Mouse (Mus musculus) limb, embryonic 14.5 days (tissue): Measurements from ENCODE around the gene Tox2. TPM values are rescaled to one million over a fixed set of nuclear protein-coding genes. Genes with fewer than 3 reads are reported as not detected.

ENCODE experiments used
- ATAC-seq: fragments of 200-750 bp; cut with Nextera tagmentation; 2 replicates; pipeline ENCODE4 v1.8.0; 2017; ENCODE audit warnings: low read depth, moderate number of reproducible peaks, moderate TSS enrichment; ENCODE audit not compliant: low FRiP score
- DNase-seq: peaks from one replicate; pipeline ENCODE4 v3.0.0-alpha.2; 2015; ENCODE audit warnings: low spot score
- H3K27ac ChIP-seq: fragments of 300-500 bp; sonication (generic); replicated peaks from 2 replicates; pipeline ENCODE4 v1.5.1; 2014; ENCODE audit warnings: low read depth, mild to moderate bottlenecking, low read length, moderate library complexity, mixed read lengths
- H3K27me3 ChIP-seq: fragments of 300-500 bp; sonication (generic); 2 replicates; pipeline ENCODE4 v1.6.1; 2014; ENCODE audit warnings: low read length, mixed read lengths; ENCODE audit not compliant: control insufficient read depth, insufficient read depth
- H3K36me3 ChIP-seq: fragments of 300-500 bp; sonication (generic); 2 replicates; pipeline ENCODE4 v1.6.1; 2014; ENCODE audit warnings: mild to moderate bottlenecking, low read length, moderate library complexity, mixed read lengths; ENCODE audit not compliant: control insufficient read depth, insufficient read depth
- H3K4me1 ChIP-seq: fragments of 300-500 bp; sonication (generic); 2 replicates; pipeline ENCODE4 v1.6.1; 2014; ENCODE audit warnings: antibody characterized with exemption, low read length, mixed read lengths; ENCODE audit not compliant: control insufficient read depth, insufficient read depth
- H3K4me2 ChIP-seq: fragments of 300-500 bp; sonication (generic); replicated peaks from 2 replicates; pipeline ENCODE4 v1.6.1; 2014; ENCODE audit warnings: low read depth, mild to moderate bottlenecking, low read length, moderate library complexity; ENCODE audit not compliant: severe bottlenecking
- H3K4me3 ChIP-seq: fragments of 300-500 bp; sonication (generic); replicated peaks from 2 replicates; pipeline ENCODE4 v1.5.1; 2014; ENCODE audit warnings: low read length
- H3K9ac ChIP-seq: fragments of 300-500 bp; sonication (generic); 2 replicates; pipeline ENCODE4 v1.6.1; 2014; ENCODE audit warnings: mild to moderate bottlenecking, low read depth, low read length, moderate library complexity; ENCODE audit not compliant: severe bottlenecking
- H3K9me3 ChIP-seq: fragments of 300-500 bp; sonication (generic); 2 replicates; pipeline ENCODE4 v1.6.1; 2016; ENCODE audit warnings: low read length; ENCODE audit not compliant: control insufficient read depth
- POLR2A ChIP-seq: fragments of 200-500 bp; IDR thresholded peaks from 2 replicates; pipeline ENCODE4 v1.8.0; 2012; ENCODE audit warnings: inconsistent platforms, mild to moderate bottlenecking, moderate library complexity, borderline replicate concordance; ENCODE audit not compliant: insufficient read depth, insufficient read length; ENCODE audit errors: extremely low read depth
- WGBS: fragments of 180-500 bp; shearing (Covaris S2); extraction: QIAGEN DNeasy Blood & Tissue Kit; methylation state at CpG from one replicate; pipeline ENCODE4 v1.1.7; 2014; 5-methylcytosine and 5-hydroxymethylcytosine counted together
- polyA plus RNA-seq, 2 experiments: library from polyadenylated mRNA; depleted of rRNA in 1 of 2; stranded (reverse) in 1 of 2; unstranded in 1 of 2; fragments of >200 nt; fragmentation: Nextera tagmentation in 1 of 2; extraction: Ambion mirVana in 1 of 2; gene quantifications; 2 replicates each; pipeline versions ENCODE4 v1.2.1 to v1.2.3; 2012 to 2014

Tox2 gene
- polyA plus RNA-seq, 2 experiments: 4.8 to 10.3 TPM

- peaks cover 15% of the 10 kb centered on the region for H3K4me1 ChIP-seq
- no peak overlapping the region for H3K27ac ChIP-seq
- TF ChIP-seq POLR2A: no peak
- H3K27me3 ChIP-seq: 0 out of 2 replicates have a peak, but pooled peaks cover 4% of the 10 kb centered on the region
- H3K4me2 ChIP-seq: no peak overlapping the region
- 27% methylated on average over 14 of the region's 14 CpGs for WGBS
- no peak overlapping the region for H3K9ac ChIP-seq
- ATAC-seq (peak; percentile 61; the same call in 1 of the 2 replicates), DNase-seq (peak; percentile 69)
- H3K36me3 ChIP-seq: no peaks in the 10 kb centered on the region
- H3K4me3 ChIP-seq: no peak overlapping the region
- no peaks in the 10 kb centered on the region for H3K9me3 ChIP-seq
Measured at GRCm38 (mm10) chr2:163300069-163301060, 97.4 kb downstream of the Tox2 start.

GRCm38 (mm10) chr2:163301641-163302040 is 98.7 kb downstream of the Tox2 start:
- Histone ChIP-seq H3K27ac (no peak overlapping the region), H3K9me3 (no peaks in the 10 kb centered on the region), H3K4me2 (no peak overlapping the region), H3K27me3 (0 out of 2 replicates have a peak, but pooled peaks cover 4% of the 10 kb centered on the region), H3K36me3 (no peaks in the 10 kb centered on the region), H3K4me3 (no peak overlapping the region), H3K9ac (no peak overlapping the region), H3K4me1 (peaks cover 15% of the 10 kb centered on the region)
- TF ChIP-seq POLR2A: no peak
- 48% methylated on average over 5 of the region's 5 CpGs for whole genome bisulfite sequencing
- ATAC-seq (no peak), DNase-seq (no peak)

GRCm38 (mm10) chr2:163303037-163303436 is 100.1 kb downstream of the Tox2 start:
- Histone ChIP-seq H3K9ac (no peak overlapping the region), H3K27me3 (0 out of 2 replicates have a peak, but pooled peaks cover 4% of the 10 kb centered on the region), H3K9me3 (no peaks in the 10 kb centered on the region), H3K4me1 (peaks cover 15% of the 10 kb centered on the region), H3K4me3 (no peak overlapping the region), H3K4me2 (no peak overlapping the region), H3K36me3 (no peaks in the 10 kb centered on the region), H3K27ac (no peak overlapping the region)
- DNase-seq (no peak), ATAC-seq (no peak)
- 21% methylated on average over 9 of the region's 9 CpGs for WGBS
- no peak for TF ChIP-seq POLR2A

- Histone ChIP-seq H3K4me2 (no peak overlapping the region), H3K27me3 (no peaks in the 10 kb centered on the region), H3K27ac (no peak overlapping the region), H3K4me3 (no peak overlapping the region), H3K36me3 (no peaks in the 10 kb centered on the region), H3K9me3 (no peaks in the 10 kb centered on the region), H3K9ac (no peak overlapping the region), H3K4me1 (no peaks in the 10 kb centered on the region)
- no peak for TF ChIP-seq POLR2A
- WGBS: 93% methylated on average over 17 of the region's 17 CpGs
- ATAC-seq (no peak), DNase-seq (no peak)
Measured at GRCm38 (mm10) chr2:163309376-163309775, 106.5 kb downstream of the Tox2 start.

GRCm38 (mm10) chr2:163310163-163310688 is 107.3 kb downstream of the Tox2 start:
- 75% methylated on average over 11 of the region's 11 CpGs for WGBS
- Histone ChIP-seq H3K27me3 (no peaks in the 10 kb centered on the region), H3K4me1 (no peaks in the 10 kb centered on the region), H3K4me3 (no peak overlapping the region), H3K9me3 (no peaks in the 10 kb centered on the region), H3K4me2 (no peak overlapping the region), H3K27ac (no peak overlapping the region), H3K9ac (no peak overlapping the region), H3K36me3 (no peaks in the 10 kb centered on the region)
- TF ChIP-seq POLR2A: no peak
- ATAC-seq (no peak), DNase-seq (no peak)
